Mouse (Mus musculus): ENCODE measurements around the gene Tns1. TPM values are rescaled to one million over a fixed set of nuclear protein-coding genes. Genes with fewer than 3 reads are reported as not detected.

The Tns1 gene
- polyA plus RNA-seq, 1 experiment = 13.2 TPM

DNA sequence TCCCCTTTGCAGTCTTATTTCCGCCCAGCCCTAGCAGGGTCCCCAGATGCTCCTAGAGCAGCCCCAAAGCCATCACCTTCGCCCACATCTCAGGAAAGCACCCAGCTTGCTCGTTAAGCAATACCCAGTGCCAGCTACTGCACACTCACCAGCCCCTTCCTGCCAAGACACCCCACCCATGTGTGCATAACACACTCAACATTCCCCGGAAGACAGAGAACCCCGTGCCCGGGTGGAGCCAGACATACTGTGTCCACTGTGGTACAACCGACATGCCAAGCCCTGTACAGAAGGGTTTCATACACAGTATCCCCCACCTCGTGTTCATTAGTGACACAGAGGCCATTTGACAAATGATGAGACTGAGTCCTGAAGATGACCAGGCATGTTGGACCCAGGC is 195.9 kb downstream of the Tns1 start:
- H3K36me3 ChIP-seq (replicated peaks; ENCODE audit: low read length) = peaks cover 80% of the 10 kb centered on the region
- TF ChIP-seq GATA1 (IDR thresholded peaks at IDR 0.05; ENCODE audit: borderline replicate concordance, low read length) = no peak
- TF ChIP-seq FLI1 (IDR thresholded peaks at IDR 0.05; ENCODE audit: low read length) = no peak
- no peaks in the 10 kb centered on the region for H3K9me3 ChIP-seq
- H3K4me3 ChIP-seq (replicated peaks) = no peak overlapping the region
- H3K27me3 ChIP-seq (replicated peaks) = peaks cover 8% of the 10 kb centered on the region
- peaks cover 19% of the 10 kb centered on the region for H3K4me1 ChIP-seq

DNA sequence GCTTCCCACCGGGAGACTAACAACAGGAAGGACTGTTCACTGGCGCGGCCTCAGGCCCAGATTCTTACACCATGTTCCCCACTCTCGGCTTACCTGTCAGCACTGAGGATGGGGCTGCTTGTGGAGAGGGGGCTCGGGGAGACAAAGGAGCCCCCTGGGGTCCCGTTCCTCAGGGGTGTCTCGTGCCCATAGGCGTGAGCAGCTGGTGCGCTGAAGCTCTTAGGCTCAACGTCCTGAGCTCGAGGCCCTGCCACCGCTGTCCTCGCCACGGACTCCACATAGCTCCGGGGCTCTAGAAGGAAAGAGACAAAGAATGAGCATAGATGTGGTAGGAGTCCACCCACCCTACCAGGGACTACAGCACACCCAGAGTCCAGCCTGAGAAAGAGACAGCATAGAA is 196.4 kb downstream of the Tns1 start:
- peaks cover 83% of the 10 kb centered on the region for H3K36me3 ChIP-seq (replicated peaks; ENCODE audit: low read length)
- TF ChIP-seq GATA1 (IDR thresholded peaks at IDR 0.05; ENCODE audit: borderline replicate concordance, low read length) = no peak
- no peak for TF ChIP-seq FLI1 (IDR thresholded peaks at IDR 0.05; ENCODE audit: low read length)
- no peak overlapping the region for H3K4me3 ChIP-seq (replicated peaks)
- H3K9me3 ChIP-seq = no peaks in the 10 kb centered on the region
- H3K4me1 ChIP-seq = peaks cover 25% of the 10 kb centered on the region
- H3K27me3 ChIP-seq (replicated peaks) = peaks cover 8% of the 10 kb centered on the region

DNA sequence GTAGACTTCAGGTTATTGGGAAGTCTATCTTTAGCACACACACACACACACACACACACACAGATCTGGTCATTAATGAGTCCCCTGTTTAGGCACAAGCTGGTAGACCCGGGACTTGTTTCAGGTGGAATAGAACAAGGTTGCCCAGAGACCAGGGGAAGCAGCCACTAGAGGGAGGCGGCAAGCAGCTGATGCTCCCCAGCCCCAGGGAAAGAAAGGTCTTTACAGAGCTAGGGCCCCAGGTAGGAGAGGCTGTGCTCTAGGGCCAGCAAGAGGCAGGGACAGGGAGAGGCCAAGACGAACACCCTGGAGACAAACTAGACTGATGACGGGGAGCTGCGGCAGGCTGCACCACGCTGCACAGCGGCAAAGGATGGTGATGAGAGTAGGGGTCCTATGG is 198.0 kb downstream of the Tns1 start:
- no peak overlapping the region for H3K4me3 ChIP-seq (replicated peaks)
- no peaks in the 10 kb centered on the region for H3K9me3 ChIP-seq
- H3K27me3 ChIP-seq (replicated peaks) = peaks cover 8% of the 10 kb centered on the region
- H3K36me3 ChIP-seq (replicated peaks; ENCODE audit: low read length) = peaks cover 92% of the 10 kb centered on the region
- TF ChIP-seq GATA1 (IDR thresholded peaks at IDR 0.05; ENCODE audit: borderline replicate concordance, low read length) (no peak), FLI1 (IDR thresholded peaks at IDR 0.05; ENCODE audit: low read length) (no peak)
- H3K4me1 ChIP-seq = peaks cover 32% of the 10 kb centered on the region

DNA sequence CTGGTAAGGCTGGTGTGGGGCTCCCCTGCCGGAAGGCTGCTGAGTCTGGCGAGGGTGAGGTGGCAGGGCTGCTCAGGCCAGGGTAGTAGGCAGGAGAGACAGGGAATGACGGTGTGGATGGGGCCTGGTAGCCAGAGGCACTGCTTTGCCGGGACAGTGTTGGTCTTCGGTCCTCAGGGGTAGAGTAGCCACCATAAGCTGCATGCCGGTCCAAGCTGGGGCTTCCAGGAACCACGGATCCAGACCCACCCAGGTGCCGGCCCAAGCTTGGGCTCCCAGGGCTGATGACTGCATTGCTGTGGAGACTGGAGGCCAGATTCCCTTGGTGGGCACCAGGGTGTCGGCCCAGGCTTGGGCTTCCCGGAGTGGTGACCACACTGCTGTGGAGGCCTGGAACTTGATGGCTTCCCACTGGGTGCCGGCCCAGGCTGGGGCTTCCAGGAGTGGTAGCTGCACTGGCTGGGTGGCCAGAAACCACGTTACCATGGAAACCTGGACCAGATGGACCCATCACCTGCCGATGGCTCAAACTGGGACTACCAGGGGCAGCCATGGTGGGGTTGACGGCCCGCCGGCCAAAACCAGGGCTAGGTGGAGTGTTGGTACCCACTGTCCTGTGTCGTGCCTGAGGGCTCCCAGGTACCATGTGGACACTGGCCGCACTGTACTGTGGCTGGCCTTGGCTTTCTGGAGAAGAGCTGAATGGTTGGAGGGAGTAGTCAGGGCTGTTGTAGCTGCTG is 199.2 kb downstream of the Tns1 start:
- Histone ChIP-seq H3K27me3 (replicated peaks) (peaks cover 8% of the 10 kb centered on the region), H3K9me3 (no peaks in the 10 kb centered on the region), H3K36me3 (replicated peaks; ENCODE audit: low read length) (peaks cover 97% of the 10 kb centered on the region), H3K4me3 (replicated peaks) (no peak overlapping the region), H3K4me1 (peaks cover 29% of the 10 kb centered on the region)
- TF ChIP-seq FLI1 (IDR thresholded peaks at IDR 0.05; ENCODE audit: low read length) = no peak
- TF ChIP-seq GATA1 (IDR thresholded peaks at IDR 0.05; ENCODE audit: borderline replicate concordance, low read length) = no peak

DNA sequence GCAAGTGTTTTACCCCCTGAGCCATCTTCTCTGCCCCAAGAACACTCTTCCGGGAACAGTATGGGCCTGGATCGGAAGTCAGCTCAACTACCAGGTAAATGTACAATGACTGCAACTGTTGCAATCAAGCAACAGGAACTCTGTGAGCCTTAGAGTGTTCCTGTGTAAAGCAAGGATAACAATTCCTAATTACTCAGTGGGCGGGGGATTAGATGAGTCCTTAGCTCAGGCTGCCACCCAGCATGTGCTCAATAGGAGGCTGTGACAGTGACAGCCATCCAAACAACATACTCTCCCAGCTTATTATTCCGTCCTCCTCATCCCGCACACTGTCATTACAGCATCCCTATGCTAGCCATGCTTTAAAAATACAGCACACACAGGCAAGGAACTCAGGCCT is 200.0 kb downstream of the Tns1 start:
- Histone ChIP-seq H3K4me3 (replicated peaks) (no peak overlapping the region), H3K9me3 (no peaks in the 10 kb centered on the region), H3K4me1 (peaks cover 29% of the 10 kb centered on the region), H3K27me3 (replicated peaks) (peaks cover 8% of the 10 kb centered on the region), H3K36me3 (replicated peaks; ENCODE audit: low read length) (peaks cover 97% of the 10 kb centered on the region)
- TF ChIP-seq GATA1 (IDR thresholded peaks at IDR 0.05; ENCODE audit: borderline replicate concordance, low read length) (no peak), FLI1 (IDR thresholded peaks at IDR 0.05; ENCODE audit: low read length) (no peak)

DNA sequence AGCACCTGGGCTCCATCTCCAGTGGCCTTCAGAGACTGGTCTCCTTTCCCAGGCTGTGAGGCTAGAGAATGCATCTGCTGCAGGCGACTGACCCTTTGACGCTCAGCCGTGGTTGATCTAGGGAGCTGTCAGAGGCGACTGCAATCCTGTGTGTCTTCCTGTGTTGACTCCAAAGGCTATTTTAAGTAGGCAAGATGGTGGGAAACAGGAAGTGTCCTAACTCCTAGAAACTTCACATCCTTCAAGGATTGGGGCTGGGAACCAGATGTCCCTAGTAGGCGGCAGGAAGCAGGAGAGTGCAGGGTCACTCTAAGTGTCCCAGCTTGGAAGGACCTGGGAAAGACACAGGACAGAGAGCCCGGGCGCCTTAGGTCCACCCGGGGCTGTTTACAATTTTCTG is 201.1 kb downstream of the Tns1 start:
- TF ChIP-seq GATA1 (IDR thresholded peaks at IDR 0.05; ENCODE audit: borderline replicate concordance, low read length) (no peak), FLI1 (IDR thresholded peaks at IDR 0.05; ENCODE audit: low read length) (no peak)
- no peak overlapping the region for H3K4me3 ChIP-seq (replicated peaks)
- peaks cover 97% of the 10 kb centered on the region for H3K36me3 ChIP-seq (replicated peaks; ENCODE audit: low read length)
- no peaks in the 10 kb centered on the region for H3K9me3 ChIP-seq
- peaks cover 29% of the 10 kb centered on the region for H3K4me1 ChIP-seq
- peaks cover 8% of the 10 kb centered on the region for H3K27me3 ChIP-seq (replicated peaks)

DNA sequence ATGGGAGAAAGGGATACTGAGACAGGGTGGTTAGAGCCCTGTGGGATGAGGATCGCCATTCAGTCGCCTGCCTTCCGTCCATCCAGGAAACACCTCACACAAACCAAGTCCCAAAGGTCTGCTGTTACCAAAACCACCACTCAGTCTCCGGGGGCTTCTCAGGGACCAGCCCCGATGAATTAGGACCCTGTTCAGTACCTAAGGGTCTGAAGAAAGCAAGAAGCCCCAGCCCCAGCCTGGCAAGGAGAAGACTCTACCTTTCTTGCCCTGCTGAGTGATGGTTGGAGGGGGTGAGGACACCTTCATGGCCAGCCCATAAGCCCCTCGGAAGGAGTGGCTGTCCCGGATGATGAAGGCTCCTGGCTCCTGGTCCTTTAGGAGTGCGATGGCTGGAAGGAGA is 203.5 kb downstream of the Tns1 start:
- TF ChIP-seq FLI1 (IDR thresholded peaks at IDR 0.05; ENCODE audit: low read length) (no peak), GATA1 (IDR thresholded peaks at IDR 0.05; ENCODE audit: borderline replicate concordance, low read length) (no peak)
- Histone ChIP-seq H3K9me3 (no peaks in the 10 kb centered on the region), H3K4me1 (peaks cover 29% of the 10 kb centered on the region), H3K36me3 (replicated peaks; ENCODE audit: low read length) (peaks cover 99% of the 10 kb centered on the region), H3K27me3 (replicated peaks) (peaks cover 7% of the 10 kb centered on the region), H3K4me3 (replicated peaks) (no peak overlapping the region)

DNA sequence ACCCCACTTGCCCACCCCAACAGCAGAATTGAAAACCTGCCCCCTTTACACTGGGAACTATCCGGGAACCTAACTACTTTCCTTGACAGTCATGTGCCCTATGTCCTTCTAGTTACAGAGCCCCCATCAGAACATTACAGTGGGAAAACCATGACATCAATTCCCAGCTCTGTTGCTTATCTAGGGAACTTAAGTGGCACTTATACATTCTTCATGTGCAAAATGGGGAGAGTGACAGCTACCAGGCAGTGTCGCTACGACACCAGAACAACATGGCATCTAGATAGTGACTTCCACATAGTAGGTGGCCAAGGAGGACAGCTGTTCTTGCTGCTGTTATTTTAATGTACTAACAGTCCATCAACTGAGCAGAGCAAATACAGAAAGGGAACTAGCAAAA is 204.3 kb downstream of the Tns1 start:
- H3K9me3 ChIP-seq = no peaks in the 10 kb centered on the region
- H3K4me3 ChIP-seq (replicated peaks) = no peak overlapping the region
- peaks cover 97% of the 10 kb centered on the region for H3K36me3 ChIP-seq (replicated peaks; ENCODE audit: low read length)
- H3K27me3 ChIP-seq (replicated peaks) = peaks cover 6% of the 10 kb centered on the region
- H3K4me1 ChIP-seq = peaks cover 28% of the 10 kb centered on the region
- TF ChIP-seq FLI1 (IDR thresholded peaks at IDR 0.05; ENCODE audit: low read length) = no peak
- no peak for TF ChIP-seq GATA1 (IDR thresholded peaks at IDR 0.05; ENCODE audit: borderline replicate concordance, low read length)

DNA sequence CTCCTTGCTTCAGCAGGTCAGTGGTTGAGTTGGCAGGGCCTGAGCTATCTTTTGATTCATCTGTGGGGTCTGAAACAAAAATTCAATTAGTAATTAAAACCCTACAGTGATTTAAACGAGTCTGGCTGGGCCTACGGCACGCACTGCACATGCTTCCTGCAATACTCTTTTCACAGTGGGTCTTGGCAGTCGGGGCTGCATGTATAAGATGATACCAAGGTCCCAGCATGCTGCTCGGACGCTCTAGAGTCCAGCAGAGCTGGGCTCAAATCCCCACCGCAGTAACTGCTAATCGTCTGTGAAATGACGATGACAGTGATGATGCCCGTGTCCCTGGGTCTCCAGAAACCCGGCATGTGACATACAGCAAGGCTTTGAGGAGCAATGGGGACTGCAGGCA is 206.2 kb downstream of the Tns1 start:
- TF ChIP-seq GATA1 (IDR thresholded peaks at IDR 0.05; ENCODE audit: borderline replicate concordance, low read length) (no peak), FLI1 (IDR thresholded peaks at IDR 0.05; ENCODE audit: low read length) (no peak)
- H3K36me3 ChIP-seq (replicated peaks; ENCODE audit: low read length) = peaks cover 97% of the 10 kb centered on the region
- peaks cover 9% of the 10 kb centered on the region for H3K4me1 ChIP-seq
- no peak overlapping the region for H3K4me3 ChIP-seq (replicated peaks)
- peaks cover 14% of the 10 kb centered on the region for H3K27me3 ChIP-seq (replicated peaks)
- no peaks in the 10 kb centered on the region for H3K9me3 ChIP-seq

DNA sequence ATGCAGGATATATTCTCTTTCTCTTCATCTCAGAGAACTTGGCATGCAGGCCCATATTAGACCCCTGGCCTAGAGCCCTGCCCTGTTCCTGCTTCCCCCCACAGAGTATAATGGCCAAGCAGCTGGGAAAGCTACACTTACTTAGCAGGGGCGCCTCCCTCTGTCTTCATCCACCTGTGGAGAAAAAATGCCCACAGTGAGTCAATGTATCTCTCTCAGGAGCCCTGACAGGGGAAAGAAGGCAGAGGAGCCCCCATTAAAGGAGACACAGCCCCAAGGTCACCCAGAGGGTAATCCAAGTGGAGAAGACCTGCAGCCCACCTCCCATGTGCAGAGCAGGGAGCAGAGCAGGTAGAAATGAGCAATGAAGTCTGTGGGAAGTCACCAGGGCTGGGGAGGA is 208.0 kb downstream of the Tns1 start:
- TF ChIP-seq GATA1 (IDR thresholded peaks at IDR 0.05; ENCODE audit: borderline replicate concordance, low read length) (no peak), FLI1 (IDR thresholded peaks at IDR 0.05; ENCODE audit: low read length) (no peak)
- peaks cover 16% of the 10 kb centered on the region for H3K27me3 ChIP-seq (replicated peaks)
- H3K9me3 ChIP-seq = no peaks in the 10 kb centered on the region
- no peak overlapping the region for H3K4me3 ChIP-seq (replicated peaks)
- H3K4me1 ChIP-seq = peaks cover 6% of the 10 kb centered on the region
- H3K36me3 ChIP-seq (replicated peaks; ENCODE audit: low read length) = peaks cover 84% of the 10 kb centered on the region

Data from megakaryocyte, embryonic 14.5 days (primary cell).